Mouse (Mus musculus): ENCODE measurements around the gene Gm20388. TPM values are rescaled to one million over a fixed set of nuclear protein-coding genes. Genes with fewer than 3 reads are reported as not detected.
A peak's percentile ranks its signal among the peaks of the same experiment; 100 is the strongest.

The Gm20388 gene
- total RNA-seq, 1 experiment: 27.0 TPM

GRCm38 (mm10) chr8:121847987-121848386 is 1937.3 kb downstream of the Gm20388 start:
- no peaks in the 10 kb centered on the region for H3K9me3 ChIP-seq (ENCODE audit: control insufficient read depth, insufficient read depth, low read depth, low read length)
- H3K9ac ChIP-seq (ENCODE audit: insufficient read depth, low read depth, low read length, poor library complexity, severe bottlenecking): no peak overlapping the region
- peaks cover 7 to 12% of the 10 kb centered on the region in 2 experiments; a peak in 3 of 4 replicates for H3K4me1 ChIP-seq (ENCODE audit: control insufficient read depth in 2 of 2, insufficient read depth in 2 of 2, low read length in 2 of 2, poor library complexity in 1 of 2)
- H3K36me3 ChIP-seq (ENCODE audit: control insufficient read depth, insufficient read depth, low read length, poor library complexity, severe bottlenecking): no peaks in the 10 kb centered on the region
- TF ChIP-seq ZNF384 (IDR thresholded peaks at IDR 0.05; ENCODE audit: low read depth, low read length) (no peak), ZC3H11A (IDR thresholded peaks at IDR 0.05; ENCODE audit: borderline replicate concordance, low read depth, low read length) (no peak), HCFC1 (IDR thresholded peaks at IDR 0.05; ENCODE audit: borderline replicate concordance, insufficient read depth, low read length) (no peak), MAFK (IDR thresholded peaks at IDR 0.05; ENCODE audit: insufficient read depth, low read depth, low read length) (no peak), CHD2 (IDR thresholded peaks at IDR 0.05; ENCODE audit: low read depth, low read length) (no peak)
- in situ Hi-C loops (cut with MboI; ENCODE audit: low sequenced_read_pairs in 2 of 2, unreplicated experiment in 2 of 2): loop anchor here in 1 of 2 experiments (10.0 kb wide), 1 partner anchor 87 kb away; no protein-coding TSS in a partner anchor
- no peak for DNase-seq (ENCODE audit: low read depth, low spot score)
- H3K4me3 ChIP-seq (ENCODE audit: insufficient read depth in 1 of 2, low read depth in 1 of 2, low read length in 2 of 2, poor library complexity in 1 of 2, severe bottlenecking in 1 of 2): no peak overlapping the region
- no peak overlapping the region for H3K27ac ChIP-seq (ENCODE audit: insufficient read depth, low read depth, low read length, poor library complexity, severe bottlenecking)

GRCm38 (mm10) chr8:121848495-121848894 is 1937.9 kb downstream of the Gm20388 start:
- no peaks in the 10 kb centered on the region for H3K9me3 ChIP-seq (ENCODE audit: control insufficient read depth, insufficient read depth, low read depth, low read length)
- no peaks in the 10 kb centered on the region for H3K36me3 ChIP-seq (ENCODE audit: control insufficient read depth, insufficient read depth, low read length, poor library complexity, severe bottlenecking)
- no peak overlapping the region for H3K27ac ChIP-seq (ENCODE audit: insufficient read depth, low read depth, low read length, poor library complexity, severe bottlenecking)
- peaks cover 7 to 15% of the 10 kb centered on the region in 2 experiments; a peak in 3 of 4 replicates for H3K4me1 ChIP-seq (ENCODE audit: control insufficient read depth in 2 of 2, insufficient read depth in 2 of 2, low read length in 2 of 2, poor library complexity in 1 of 2)
- no peak for TF ChIP-seq MAFK (IDR thresholded peaks at IDR 0.05; ENCODE audit: insufficient read depth, low read depth, low read length)
- TF ChIP-seq ZC3H11A (IDR thresholded peaks at IDR 0.05; ENCODE audit: borderline replicate concordance, low read depth, low read length): no peak
- TF ChIP-seq HCFC1 (IDR thresholded peaks at IDR 0.05; ENCODE audit: borderline replicate concordance, insufficient read depth, low read length): no peak
- TF ChIP-seq ZNF384 (IDR thresholded peaks at IDR 0.05; ENCODE audit: low read depth, low read length): no peak
- TF ChIP-seq CHD2 (IDR thresholded peaks at IDR 0.05; ENCODE audit: low read depth, low read length): no peak
- in situ Hi-C loops (cut with MboI; ENCODE audit: low sequenced_read_pairs in 2 of 2, unreplicated experiment in 2 of 2): loop anchor here in 1 of 2 experiments (10.0 kb wide), 1 partner anchor 86 kb away; no protein-coding TSS in a partner anchor
- H3K9ac ChIP-seq (ENCODE audit: insufficient read depth, low read depth, low read length, poor library complexity, severe bottlenecking): no peak overlapping the region; the same call in 1 of the 2 replicates
- DNase-seq (ENCODE audit: low read depth, low spot score): no peak
- H3K4me3 ChIP-seq (ENCODE audit: insufficient read depth in 1 of 2, low read depth in 1 of 2, low read length in 2 of 2, poor library complexity in 1 of 2, severe bottlenecking in 1 of 2): no peak overlapping the region

GRCm38 (mm10) chr8:121849303-121849702 is 1938.7 kb downstream of the Gm20388 start:
- in situ Hi-C loops (cut with MboI; ENCODE audit: low sequenced_read_pairs in 2 of 2, unreplicated experiment in 2 of 2): loop anchor here in 1 of 2 experiments (10.0 kb wide), 1 partner anchor 85 kb away; no protein-coding TSS in a partner anchor
- no peak overlapping the region for H3K4me3 ChIP-seq (ENCODE audit: insufficient read depth in 1 of 2, low read depth in 1 of 2, low read length in 2 of 2, poor library complexity in 1 of 2, severe bottlenecking in 1 of 2)
- no peak for DNase-seq (ENCODE audit: low read depth, low spot score)
- no peak for TF ChIP-seq CHD2 (IDR thresholded peaks at IDR 0.05; ENCODE audit: low read depth, low read length)
- TF ChIP-seq MAFK (IDR thresholded peaks at IDR 0.05; ENCODE audit: insufficient read depth, low read depth, low read length): no peak
- no peak for TF ChIP-seq ZC3H11A (IDR thresholded peaks at IDR 0.05; ENCODE audit: borderline replicate concordance, low read depth, low read length)
- TF ChIP-seq HCFC1 (IDR thresholded peaks at IDR 0.05; ENCODE audit: borderline replicate concordance, insufficient read depth, low read length): no peak
- TF ChIP-seq ZNF384 (IDR thresholded peaks at IDR 0.05; ENCODE audit: low read depth, low read length): no peak
- peaks cover 7 to 15% of the 10 kb centered on the region in 2 experiments; a peak in 3 of 4 replicates for H3K4me1 ChIP-seq (ENCODE audit: control insufficient read depth in 2 of 2, insufficient read depth in 2 of 2, low read length in 2 of 2, poor library complexity in 1 of 2)
- no peak overlapping the region for H3K9ac ChIP-seq (ENCODE audit: insufficient read depth, low read depth, low read length, poor library complexity, severe bottlenecking)
- H3K36me3 ChIP-seq (ENCODE audit: control insufficient read depth, insufficient read depth, low read length, poor library complexity, severe bottlenecking): no peaks in the 10 kb centered on the region
- no peak overlapping the region for H3K27ac ChIP-seq (ENCODE audit: insufficient read depth, low read depth, low read length, poor library complexity, severe bottlenecking)
- no peaks in the 10 kb centered on the region for H3K9me3 ChIP-seq (ENCODE audit: control insufficient read depth, insufficient read depth, low read depth, low read length)

- Histone ChIP-seq H3K4me1 (ENCODE audit: control insufficient read depth in 2 of 2, insufficient read depth in 2 of 2, low read length in 2 of 2, poor library complexity in 1 of 2) (peaks cover 7 to 15% of the 10 kb centered on the region in 2 experiments; a peak in 3 of 4 replicates), H3K9me3 (ENCODE audit: control insufficient read depth, insufficient read depth, low read depth, low read length) (no peaks in the 10 kb centered on the region), H3K9ac (ENCODE audit: insufficient read depth, low read depth, low read length, poor library complexity, severe bottlenecking) (peak overlapping the region; percentile 78), H3K36me3 (ENCODE audit: control insufficient read depth, insufficient read depth, low read length, poor library complexity, severe bottlenecking) (no peaks in the 10 kb centered on the region), H3K27ac (ENCODE audit: insufficient read depth, low read depth, low read length, poor library complexity, severe bottlenecking) (no peak overlapping the region), H3K4me3 (ENCODE audit: insufficient read depth in 1 of 2, low read depth in 1 of 2, low read length in 2 of 2, poor library complexity in 1 of 2, severe bottlenecking in 1 of 2) (peak overlapping the region; percentile 26 to 43; a peak in 1 of 4 replicates)
- TF ChIP-seq ZC3H11A (IDR thresholded peaks at IDR 0.05; ENCODE audit: borderline replicate concordance, low read depth, low read length) (peak; percentile 83; the same call in 1 of the 2 replicates), CHD2 (IDR thresholded peaks at IDR 0.05; ENCODE audit: low read depth, low read length) (no peak), ZNF384 (IDR thresholded peaks at IDR 0.05; ENCODE audit: low read depth, low read length) (peak; percentile 81), MAFK (IDR thresholded peaks at IDR 0.05; ENCODE audit: insufficient read depth, low read depth, low read length) (no peak), HCFC1 (IDR thresholded peaks at IDR 0.05; ENCODE audit: borderline replicate concordance, insufficient read depth, low read length) (no peak)
- in situ Hi-C loops (cut with MboI; ENCODE audit: low sequenced_read_pairs in 2 of 2, unreplicated experiment in 2 of 2): loop anchor here in 1 of 2 experiments (10.0 kb wide), 1 partner anchor 65 kb away; no protein-coding TSS in a partner anchor
- peak; percentile 67 for DNase-seq (ENCODE audit: low read depth, low spot score)
Measured at GRCm38 (mm10) chr8:121850018-121850417, 1939.4 kb downstream of the Gm20388 start.
